Mouse (Mus musculus): ENCODE measurements around the gene Dhh.

Dhh gene

GRCm38 (mm10) chr15:98871070-98871915 is 27.0 kb downstream of the Dhh start, which contains the start of gene Kmt2d:
Gene Kmt2d, minus strand, starts transcription at chr15:98871204.
- DNase-seq, result no peak

- peak; percentile 54 for DNase-seq
Measured at GRCm38 (mm10) chr15:98870179-98871069, 27.9 kb downstream of the Dhh start.

- DNase-seq, result no peak
Measured at GRCm38 (mm10) chr15:98869342-98870178, 28.8 kb downstream of the Dhh start.

GRCm38 (mm10) chr15:98868346-98869063 is 29.8 kb downstream of the Dhh start:
- DNase-seq, result no peak

GRCm38 (mm10) chr15:98867321-98867720 is 31.0 kb downstream of the Dhh start:
- DNase-seq, result peak; percentile 51

GRCm38 (mm10) chr15:98866501-98866900 is 31.8 kb downstream of the Dhh start:
- no peak for DNase-seq

- DNase-seq, result no peak
Measured at GRCm38 (mm10) chr15:98865771-98866170, 32.6 kb downstream of the Dhh start.

- no peak for DNase-seq
Measured at GRCm38 (mm10) chr15:98864951-98865350, 33.4 kb downstream of the Dhh start.

- no peak for DNase-seq
Measured at GRCm38 (mm10) chr15:98863451-98863958, 34.8 kb downstream of the Dhh start.

- no peak for DNase-seq
Measured at GRCm38 (mm10) chr15:98861701-98862410, 36.5 kb downstream of the Dhh start.

GRCm38 (mm10) chr15:98860921-98861320 is 37.4 kb downstream of the Dhh start:
- no peak for DNase-seq

GRCm38 (mm10) chr15:98859319-98860043 is 38.9 kb downstream of the Dhh start:
- no peak for DNase-seq

GRCm38 (mm10) chr15:98854214-98854613 is 44.1 kb downstream of the Dhh start:
- no peak for DNase-seq

- no peak for DNase-seq
Measured at GRCm38 (mm10) chr15:98853161-98853937, 45.0 kb downstream of the Dhh start.

GRCm38 (mm10) chr15:98852733-98853132 is 45.6 kb downstream of the Dhh start:
- DNase-seq, result no peak

GRCm38 (mm10) chr15:98852071-98852470 is 46.3 kb downstream of the Dhh start:
- no peak for DNase-seq

- DNase-seq, result no peak
Measured at GRCm38 (mm10) chr15:98851229-98851818, 47.0 kb downstream of the Dhh start.

- no peak for DNase-seq
Measured at GRCm38 (mm10) chr15:98850668-98851067, 47.7 kb downstream of the Dhh start.

- DNase-seq, result no peak
Measured at GRCm38 (mm10) chr15:98849956-98850600, 48.3 kb downstream of the Dhh start.

Data from kidney, adult 18-20 months (tissue).